Mouse (Mus musculus): ENCODE data around the gene Gm21987. TPM values are rescaled to one million over a fixed set of nuclear protein-coding genes. Genes with fewer than 3 reads are reported as not detected.

Gene Gm21987
- total and polyA plus RNA-seq, 2 experiments from 2014 or later, result not detected

GRCm38 (mm10) chr16:38307221-38307605 is 39.6 kb upstream of the Gm21987 start:
- ATAC-seq (ENCODE audit: low FRiP score), result no peak
- no peak overlapping the region for H3K27ac ChIP-seq (ENCODE audit: low read depth, low read length)
- H3K9ac ChIP-seq (replicated peaks; ENCODE audit: low read length, poor library complexity, severe bottlenecking), result no peak overlapping the region
- no peaks in the 10 kb centered on the region for H3K9me3 ChIP-seq (ENCODE audit: low read length)
- H3K4me2 ChIP-seq (ENCODE audit: low read depth, low read length, poor library complexity, severe bottlenecking), result no peak overlapping the region
- no peaks in the 10 kb centered on the region for H3K36me3 ChIP-seq (ENCODE audit: insufficient read depth, low read length)
- 39% methylated on average over 5 of the region's 5 CpGs for WGBS
- no peaks in the 10 kb centered on the region for H3K27me3 ChIP-seq (ENCODE audit: insufficient read depth, low read length)
- H3K4me3 ChIP-seq (ENCODE audit: low read depth, low read length), result no peak overlapping the region
- TF ChIP-seq CTCF (IDR thresholded peaks at IDR 0.05), result no peak
- DNase-seq (ENCODE audit: low spot score), result no peak
- H3K4me1 ChIP-seq (ENCODE audit: insufficient read depth, low read length), result no peaks in the 10 kb centered on the region

GRCm38 (mm10) chr16:38307651-38308050 is 39.2 kb upstream of the Gm21987 start:
- H3K9me3 ChIP-seq (ENCODE audit: low read length), result no peaks in the 10 kb centered on the region
- peak overlapping the region; percentile 32 for H3K4me2 ChIP-seq (ENCODE audit: low read depth, low read length, poor library complexity, severe bottlenecking)
- no peaks in the 10 kb centered on the region for H3K36me3 ChIP-seq (ENCODE audit: insufficient read depth, low read length)
- H3K27ac ChIP-seq (ENCODE audit: low read depth, low read length), result 0 out of 2 replicates have a peak overlapping the region, but pooled peaks have one; percentile 21
- H3K4me1 ChIP-seq (ENCODE audit: insufficient read depth, low read length), result no peaks in the 10 kb centered on the region
- no peak overlapping the region for H3K9ac ChIP-seq (replicated peaks; ENCODE audit: low read length, poor library complexity, severe bottlenecking)
- no peaks in the 10 kb centered on the region for H3K27me3 ChIP-seq (ENCODE audit: insufficient read depth, low read length)
- DNase-seq (ENCODE audit: low spot score) (no peak), ATAC-seq (ENCODE audit: low FRiP score) (no peak)
- whole genome bisulfite sequencing, result 49% methylated on average over 7 of the region's 7 CpGs
- no peak for TF ChIP-seq CTCF (IDR thresholded peaks at IDR 0.05)
- H3K4me3 ChIP-seq (ENCODE audit: low read depth, low read length), result no peak overlapping the region

- peak overlapping the region; percentile 21; the same call in 1 of the 2 replicates for H3K27ac ChIP-seq (ENCODE audit: low read depth, low read length)
- peak overlapping the region; percentile 32 for H3K4me2 ChIP-seq (ENCODE audit: low read depth, low read length, poor library complexity, severe bottlenecking)
- TF ChIP-seq CTCF (IDR thresholded peaks at IDR 0.05), result no peak
- no peaks in the 10 kb centered on the region for H3K4me1 ChIP-seq (ENCODE audit: insufficient read depth, low read length)
- ATAC-seq (ENCODE audit: low FRiP score) (0 out of 2 replicates have a peak, but pooled peaks have one; percentile 42), DNase-seq (ENCODE audit: low spot score) (no peak)
- no peak overlapping the region for H3K4me3 ChIP-seq (ENCODE audit: low read depth, low read length)
- no peaks in the 10 kb centered on the region for H3K27me3 ChIP-seq (ENCODE audit: insufficient read depth, low read length)
- WGBS, result 41% methylated on average over 11 of the region's 11 CpGs
- H3K36me3 ChIP-seq (ENCODE audit: insufficient read depth, low read length), result no peaks in the 10 kb centered on the region
- H3K9ac ChIP-seq (replicated peaks; ENCODE audit: low read length, poor library complexity, severe bottlenecking), result no peak overlapping the region
- H3K9me3 ChIP-seq (ENCODE audit: low read length), result no peaks in the 10 kb centered on the region
Measured at GRCm38 (mm10) chr16:38308195-38308594, 38.6 kb upstream of the Gm21987 start.

GRCm38 (mm10) chr16:38318492-38318891 is 28.3 kb upstream of the Gm21987 start:
- Histone ChIP-seq H3K36me3 (ENCODE audit: insufficient read depth, low read length) (no peaks in the 10 kb centered on the region), H3K9me3 (ENCODE audit: low read length) (no peaks in the 10 kb centered on the region), H3K4me1 (ENCODE audit: insufficient read depth, low read length) (no peaks in the 10 kb centered on the region), H3K4me2 (ENCODE audit: low read depth, low read length, poor library complexity, severe bottlenecking) (no peak overlapping the region), H3K27me3 (ENCODE audit: insufficient read depth, low read length) (no peaks in the 10 kb centered on the region), H3K9ac (replicated peaks; ENCODE audit: low read length, poor library complexity, severe bottlenecking) (no peak overlapping the region), H3K4me3 (ENCODE audit: low read depth, low read length) (no peak overlapping the region), H3K27ac (ENCODE audit: low read depth, low read length) (no peak overlapping the region)
- DNase-seq (ENCODE audit: low spot score) (no peak), ATAC-seq (ENCODE audit: low FRiP score) (no peak)
- 77% methylated on average over 9 of the region's 9 CpGs for WGBS
- TF ChIP-seq CTCF (IDR thresholded peaks at IDR 0.05), result no peak

GRCm38 (mm10) chr16:38319087-38319486 is 27.8 kb upstream of the Gm21987 start:
- no peaks in the 10 kb centered on the region for H3K36me3 ChIP-seq (ENCODE audit: insufficient read depth, low read length)
- H3K9ac ChIP-seq (replicated peaks; ENCODE audit: low read length, poor library complexity, severe bottlenecking), result no peak overlapping the region
- H3K27ac ChIP-seq (ENCODE audit: low read depth, low read length), result no peak overlapping the region
- WGBS, result 89% methylated on average over 4 of the region's 4 CpGs
- H3K4me1 ChIP-seq (ENCODE audit: insufficient read depth, low read length), result no peaks in the 10 kb centered on the region
- no peak overlapping the region for H3K4me3 ChIP-seq (ENCODE audit: low read depth, low read length)
- no peak for ATAC-seq (ENCODE audit: low FRiP score)
- H3K9me3 ChIP-seq (ENCODE audit: low read length), result no peaks in the 10 kb centered on the region
- DNase-seq (ENCODE audit: low spot score), result no peak
- H3K27me3 ChIP-seq (ENCODE audit: insufficient read depth, low read length), result no peaks in the 10 kb centered on the region
- H3K4me2 ChIP-seq (ENCODE audit: low read depth, low read length, poor library complexity, severe bottlenecking), result no peak overlapping the region
- no peak for TF ChIP-seq CTCF (IDR thresholded peaks at IDR 0.05)

- Histone ChIP-seq H3K9me3 (ENCODE audit: low read length) (no peaks in the 10 kb centered on the region), H3K27ac (ENCODE audit: low read depth, low read length) (no peak overlapping the region), H3K36me3 (ENCODE audit: insufficient read depth, low read length) (no peaks in the 10 kb centered on the region), H3K4me2 (ENCODE audit: low read depth, low read length, poor library complexity, severe bottlenecking) (peak overlapping the region; percentile 42), H3K9ac (replicated peaks; ENCODE audit: low read length, poor library complexity, severe bottlenecking) (no peak overlapping the region), H3K4me3 (ENCODE audit: low read depth, low read length) (no peak overlapping the region), H3K4me1 (ENCODE audit: insufficient read depth, low read length) (no peaks in the 10 kb centered on the region), H3K27me3 (ENCODE audit: insufficient read depth, low read length) (no peaks in the 10 kb centered on the region)
- DNase-seq (ENCODE audit: low spot score), result peak; percentile 76
- peak; percentile 81 for TF ChIP-seq CTCF (IDR thresholded peaks at IDR 0.05)
- WGBS, result 25% methylated on average over 15 of the region's 17 CpGs
- peak; percentile 82 for ATAC-seq (ENCODE audit: low FRiP score)
Measured at GRCm38 (mm10) chr16:38321452-38321935, 25.3 kb upstream of the Gm21987 start.

All from midbrain, postnatal 0 days (tissue).